Mouse (Mus musculus): Measurements from ENCODE around the gene Dhx57. TPM values are rescaled to one million over a fixed set of nuclear protein-coding genes. Genes with fewer than 3 reads are reported as not detected.

The Dhx57 gene
- total and polyA plus RNA-seq, 3 experiments = 3.4 to 6.8 TPM; not detected in 1

GRCm38 (mm10) chr17:80332386-80332785, 42.1 kb upstream of the Dhx57 start:
- Histone ChIP-seq H3K4me3 (ENCODE audit: control insufficient read depth in 1 of 2, insufficient read depth in 1 of 2, low read depth in 2 of 2, low read length in 2 of 2) (no peak overlapping the region), H3K27ac (ENCODE audit: control insufficient read depth, low read depth, low read length) (no peak overlapping the region), H3K4me1 (ENCODE audit: control insufficient read depth in 1 of 2, insufficient read depth in 2 of 2, low read length in 2 of 2) (no peaks in the 10 kb centered on the region), H3K9me3 (replicated peaks; ENCODE audit: insufficient read depth, low read length) (no peaks in the 10 kb centered on the region), H3K27me3 (ENCODE audit: control insufficient read depth in 1 of 2, insufficient read depth in 2 of 2, low read length in 2 of 2) (peaks cover 2 to 5% of the 10 kb centered on the region in 2 experiments; a peak in 3 of 4 replicates), H3K36me3 (ENCODE audit: control insufficient read depth in 1 of 2, insufficient read depth in 2 of 2, low read length in 2 of 2) (no peaks in the 10 kb centered on the region), H3K79me2 (ENCODE audit: control insufficient read depth, insufficient read depth, low read length, poor library complexity) (no peaks in the 10 kb centered on the region), H3K9ac (ENCODE audit: control insufficient read depth, low read depth, low read length, poor library complexity, severe bottlenecking) (no peak overlapping the region)
- DNase-seq (ENCODE audit: low read depth, low spot score) = peak; percentile 40
- peak; percentile 63 for TF ChIP-seq RAD21 (IDR thresholded peaks at IDR 0.05; ENCODE audit: low read depth, low read length)
- no peak for TF ChIP-seq E2F4 (IDR thresholded peaks at IDR 0.05; ENCODE audit: borderline replicate concordance, low read depth, low read length)
- peak; percentile 48 for TF ChIP-seq SMC3 (IDR thresholded peaks at IDR 0.05; ENCODE audit: low read depth, low read length)
- peak in 2 of 3 experiments; percentile 54 to 55; a peak in 4 of 6 replicates for TF ChIP-seq CTCF (IDR thresholded peaks at IDR 0.05 in 2 of 3, conservative IDR thresholded peaks at IDR 0.05 in 1 of 3; ENCODE audit: control insufficient read depth in 1 of 3, insufficient read depth in 1 of 3, low read depth in 2 of 3, low read length in 3 of 3, poor library complexity in 1 of 3, severe bottlenecking in 1 of 3)

GRCm38 (mm10) chr17:80326431-80326830, 36.2 kb upstream of the Dhx57 start:
- no peaks in the 10 kb centered on the region for H3K36me3 ChIP-seq (ENCODE audit: control insufficient read depth in 1 of 2, insufficient read depth in 2 of 2, low read length in 2 of 2)
- no peak overlapping the region for H3K4me3 ChIP-seq (ENCODE audit: control insufficient read depth in 1 of 2, insufficient read depth in 1 of 2, low read depth in 2 of 2, low read length in 2 of 2)
- H3K79me2 ChIP-seq (ENCODE audit: control insufficient read depth, insufficient read depth, low read length, poor library complexity) = no peaks in the 10 kb centered on the region
- H3K4me1 ChIP-seq (ENCODE audit: control insufficient read depth in 1 of 2, insufficient read depth in 2 of 2, low read length in 2 of 2) = peaks cover 0 to 4% of the 10 kb centered on the region in 2 experiments; a peak in 1 of 4 replicates
- H3K9ac ChIP-seq (ENCODE audit: control insufficient read depth, low read depth, low read length, poor library complexity, severe bottlenecking) = no peak overlapping the region
- no peak for DNase-seq (ENCODE audit: low read depth, low spot score)
- H3K27ac ChIP-seq (ENCODE audit: control insufficient read depth, low read depth, low read length) = no peak overlapping the region
- H3K9me3 ChIP-seq (replicated peaks; ENCODE audit: insufficient read depth, low read length) = no peaks in the 10 kb centered on the region
- peaks cover 2 to 4% of the 10 kb centered on the region in 2 experiments; a peak in 2 of 4 replicates for H3K27me3 ChIP-seq (ENCODE audit: control insufficient read depth in 1 of 2, insufficient read depth in 2 of 2, low read length in 2 of 2)
- TF ChIP-seq RCOR1 (IDR thresholded peaks at IDR 0.05; ENCODE audit: low read depth, low read length) (no peak), SIN3A (IDR thresholded peaks at IDR 0.05; ENCODE audit: low read length) (no peak), JUND (IDR thresholded peaks at IDR 0.05; ENCODE audit: low read depth, low read length) (no peak), EP300 (IDR thresholded peaks at IDR 0.05; ENCODE audit: low read depth in 1 of 2, low read length in 2 of 2) (no peak), POLR2AphosphoS5 (IDR thresholded peaks at IDR 0.05; ENCODE audit: borderline replicate concordance, low read depth, low read length) (no peak), TAL1 (IDR thresholded peaks at IDR 0.05; ENCODE audit: low read length) (no peak), NELFE (IDR thresholded peaks at IDR 0.05; ENCODE audit: low read depth, low read length) (no peak), GATA1 (IDR thresholded peaks at IDR 0.05; ENCODE audit: low read depth, low read length) (no peak), ZNF384 (IDR thresholded peaks at IDR 0.05; ENCODE audit: low read depth, low read length) (no peak), POLR2A (IDR thresholded peaks at IDR 0.05; ENCODE audit: control insufficient read depth in 1 of 2, insufficient read depth in 1 of 2, low read depth in 1 of 2, low read length in 2 of 2, poor library complexity in 1 of 2) (no peak), MAX (IDR thresholded peaks at IDR 0.05; ENCODE audit: low read length) (no peak)

GRCm38 (mm10) chr17:80325456-80325855, 35.2 kb upstream of the Dhx57 start:
- Histone ChIP-seq H3K27me3 (ENCODE audit: control insufficient read depth in 1 of 2, insufficient read depth in 2 of 2, low read length in 2 of 2) (peaks cover 2 to 4% of the 10 kb centered on the region in 2 experiments; a peak in 2 of 4 replicates), H3K27ac (ENCODE audit: control insufficient read depth, low read depth, low read length) (no peak overlapping the region)
- no peak for DNase-seq (ENCODE audit: low read depth, low spot score)
- TF ChIP-seq MAX (IDR thresholded peaks at IDR 0.05; ENCODE audit: low read length) = no peak
- no peak for TF ChIP-seq TAL1 (IDR thresholded peaks at IDR 0.05; ENCODE audit: low read length)
- no peak for TF ChIP-seq JUND (IDR thresholded peaks at IDR 0.05; ENCODE audit: low read depth, low read length)
- TF ChIP-seq BHLHE40 (IDR thresholded peaks at IDR 0.05; ENCODE audit: borderline replicate concordance, low read depth, low read length) = no peak
- no peak for TF ChIP-seq ELF1 (IDR thresholded peaks at IDR 0.05; ENCODE audit: low read depth, low read length)
- no peak for TF ChIP-seq POLR2AphosphoS5 (IDR thresholded peaks at IDR 0.05; ENCODE audit: borderline replicate concordance, low read depth, low read length)
- TF ChIP-seq CTCF (IDR thresholded peaks at IDR 0.05 in 2 of 3, conservative IDR thresholded peaks at IDR 0.05 in 1 of 3; ENCODE audit: control insufficient read depth in 1 of 3, insufficient read depth in 1 of 3, low read depth in 2 of 3, low read length in 3 of 3, poor library complexity in 1 of 3, severe bottlenecking in 1 of 3) = no peak
- TF ChIP-seq MAZ (IDR thresholded peaks at IDR 0.05; ENCODE audit: low read depth, low read length) = no peak
- no peak for TF ChIP-seq USF2 (IDR thresholded peaks at IDR 0.05; ENCODE audit: borderline replicate concordance in 1 of 2, insufficient read depth in 1 of 2, low read depth in 1 of 2, low read length in 2 of 2)
- no peak for TF ChIP-seq POLR2AphosphoS2 (IDR thresholded peaks at IDR 0.05; ENCODE audit: low read length)
- TF ChIP-seq ZKSCAN1 (IDR thresholded peaks at IDR 0.05; ENCODE audit: low read depth, low read length) = no peak
- no peak for TF ChIP-seq GABPA (IDR thresholded peaks at IDR 0.05; ENCODE audit: low read depth, low read length)
- TF ChIP-seq MYC (IDR thresholded peaks at IDR 0.05; ENCODE audit: low read depth, low read length) = no peak
- TF ChIP-seq TBP (IDR thresholded peaks at IDR 0.05; ENCODE audit: low read depth, low read length) = no peak
- TF ChIP-seq SMC3 (IDR thresholded peaks at IDR 0.05; ENCODE audit: low read depth, low read length) = no peak
- no peak for TF ChIP-seq MXI1 (IDR thresholded peaks at IDR 0.05; ENCODE audit: low read depth, low read length)
- TF ChIP-seq CHD2 (IDR thresholded peaks at IDR 0.05; ENCODE audit: low read length) = no peak

More at GRCm38 (mm10) chr17:80325456-80325855, 35.2 kb upstream of the Dhx57 start:
- H3K9me3 ChIP-seq (replicated peaks; ENCODE audit: insufficient read depth, low read length) = no peaks in the 10 kb centered on the region
- no peaks in the 10 kb centered on the region for H3K79me2 ChIP-seq (ENCODE audit: control insufficient read depth, insufficient read depth, low read length, poor library complexity)
- no peak overlapping the region for H3K4me3 ChIP-seq (ENCODE audit: control insufficient read depth in 1 of 2, insufficient read depth in 1 of 2, low read depth in 2 of 2, low read length in 2 of 2)
- peaks cover 0 to 4% of the 10 kb centered on the region in 2 experiments; a peak in 1 of 4 replicates for H3K4me1 ChIP-seq (ENCODE audit: control insufficient read depth in 1 of 2, insufficient read depth in 2 of 2, low read length in 2 of 2)
- no peak overlapping the region for H3K9ac ChIP-seq (ENCODE audit: control insufficient read depth, low read depth, low read length, poor library complexity, severe bottlenecking)
- no peaks in the 10 kb centered on the region for H3K36me3 ChIP-seq (ENCODE audit: control insufficient read depth in 1 of 2, insufficient read depth in 2 of 2, low read length in 2 of 2)
